Mouse (Mus musculus): ENCODE data around the gene Iqgap1.

DNA sequence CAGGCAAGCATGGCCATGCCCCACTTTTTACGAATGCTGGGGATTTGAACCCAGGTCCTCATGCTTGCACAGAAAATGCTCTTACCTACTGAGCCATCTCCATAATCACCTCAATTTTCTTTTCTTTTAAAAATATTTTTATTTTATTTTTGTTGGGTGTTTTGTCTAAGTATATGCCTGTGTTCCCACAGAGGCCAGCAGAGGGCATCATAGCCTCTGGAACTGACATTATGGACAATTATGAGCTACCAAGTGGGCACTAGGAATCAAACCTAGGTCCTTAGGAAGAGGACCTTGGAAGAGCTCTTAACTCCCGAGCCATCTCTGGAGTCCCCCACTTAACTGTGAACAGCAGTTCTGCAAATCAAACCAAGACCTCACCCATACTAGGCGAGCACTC is 27.4 kb upstream of the Iqgap1 start:
- TF ChIP-seq POLR2A (IDR thresholded peaks at IDR 0.05; ENCODE audit: control insufficient read depth, low read depth, low read length) (no peak), CTCF (IDR thresholded peaks at IDR 0.05; ENCODE audit: control insufficient read depth, insufficient read depth, insufficient replicate concordance, low read depth, low read length) (no peak)

Data from testis, adult 2 months (tissue).